Mouse (Mus musculus): Measurements from ENCODE around the gene Rabggtb. TPM values are rescaled to one million over a fixed set of nuclear protein-coding genes. Genes with fewer than 3 reads are reported as not detected.
A peak's percentile ranks its signal among the peaks of the same experiment; 100 is the strongest.

The Rabggtb gene
- polyA plus RNA-seq, 1 experiment, result 50.9 TPM

GRCm38 (mm10) chr3:153940021-153940420, 27.2 kb upstream of the Rabggtb start:
- TF ChIP-seq POLR2A (IDR thresholded peaks at IDR 0.05; ENCODE audit: low read depth, low read length) (no peak), CTCF (conservative IDR thresholded peaks at IDR 0.05; ENCODE audit: insufficient read depth, insufficient read length, low read depth, low read length) (no peak)
- Histone ChIP-seq H3K27me3 (replicated peaks; ENCODE audit: control insufficient read depth, insufficient read depth, low read length) (no peaks in the 10 kb centered on the region), H3K4me3 (ENCODE audit: insufficient read depth, low read depth, low read length) (no peak overlapping the region), H3K36me3 (ENCODE audit: control insufficient read depth, insufficient read depth, low read length) (peaks cover 3% of the 10 kb centered on the region), H3K27ac (ENCODE audit: insufficient read depth, low read depth, low read length) (no peak overlapping the region), H3K4me1 (ENCODE audit: control insufficient read depth, insufficient read depth, low read length) (peaks cover 10% of the 10 kb centered on the region)
- no peak for DNase-seq
- WGBS, result 83% methylated on average over 8 of the region's 8 CpGs

- H3K36me3 ChIP-seq (ENCODE audit: control insufficient read depth, insufficient read depth, low read length), result peaks cover 5% of the 10 kb centered on the region
- H3K27me3 ChIP-seq (replicated peaks; ENCODE audit: control insufficient read depth, insufficient read depth, low read length), result no peaks in the 10 kb centered on the region
- H3K4me1 ChIP-seq (ENCODE audit: control insufficient read depth, insufficient read depth, low read length), result peaks cover 3% of the 10 kb centered on the region; the same call in 1 of the 2 replicates
- WGBS, result 62% methylated on average over 17 of the region's 17 CpGs
- H3K4me3 ChIP-seq (ENCODE audit: insufficient read depth, low read depth, low read length), result no peak overlapping the region
- peak; percentile 80 for DNase-seq
- TF ChIP-seq CTCF (conservative IDR thresholded peaks at IDR 0.05; ENCODE audit: insufficient read depth, insufficient read length, low read depth, low read length) (no peak), POLR2A (IDR thresholded peaks at IDR 0.05; ENCODE audit: low read depth, low read length) (no peak)
- H3K27ac ChIP-seq (ENCODE audit: insufficient read depth, low read depth, low read length), result no peak overlapping the region
These were observed 24.5 kb upstream of the Rabggtb start for GRCm38 (mm10) chr3:153937116-153937810.

- WGBS, result 56% methylated on average over 9 of the region's 9 CpGs
- Histone ChIP-seq H3K4me1 (ENCODE audit: control insufficient read depth, insufficient read depth, low read length) (peaks cover 3% of the 10 kb centered on the region; the same call in 1 of the 2 replicates), H3K36me3 (ENCODE audit: control insufficient read depth, insufficient read depth, low read length) (peaks cover 5% of the 10 kb centered on the region), H3K27me3 (replicated peaks; ENCODE audit: control insufficient read depth, insufficient read depth, low read length) (no peaks in the 10 kb centered on the region), H3K4me3 (ENCODE audit: insufficient read depth, low read depth, low read length) (no peak overlapping the region), H3K27ac (ENCODE audit: insufficient read depth, low read depth, low read length) (no peak overlapping the region)
- DNase-seq, result no peak
- no peak for TF ChIP-seq CTCF (conservative IDR thresholded peaks at IDR 0.05; ENCODE audit: insufficient read depth, insufficient read length, low read depth, low read length)
- TF ChIP-seq POLR2A (IDR thresholded peaks at IDR 0.05; ENCODE audit: low read depth, low read length), result no peak
These were observed 23.1 kb upstream of the Rabggtb start for GRCm38 (mm10) chr3:153935878-153936277.

GRCm38 (mm10) chr3:153932461-153932860, 19.7 kb upstream of the Rabggtb start:
- Histone ChIP-seq H3K4me3 (ENCODE audit: insufficient read depth, low read depth, low read length) (no peak overlapping the region), H3K27ac (ENCODE audit: insufficient read depth, low read depth, low read length) (no peak overlapping the region), H3K27me3 (replicated peaks; ENCODE audit: control insufficient read depth, insufficient read depth, low read length) (no peaks in the 10 kb centered on the region), H3K4me1 (ENCODE audit: control insufficient read depth, insufficient read depth, low read length) (peaks cover 3% of the 10 kb centered on the region; the same call in 1 of the 2 replicates), H3K36me3 (ENCODE audit: control insufficient read depth, insufficient read depth, low read length) (peaks cover 5% of the 10 kb centered on the region; the same call in 1 of the 2 replicates)
- 92% methylated on average over 5 of the region's 5 CpGs for WGBS
- no peak for DNase-seq
- TF ChIP-seq CTCF (conservative IDR thresholded peaks at IDR 0.05; ENCODE audit: insufficient read depth, insufficient read length, low read depth, low read length), result no peak
- no peak for TF ChIP-seq POLR2A (IDR thresholded peaks at IDR 0.05; ENCODE audit: low read depth, low read length)

- no peak for DNase-seq
- Histone ChIP-seq H3K36me3 (ENCODE audit: control insufficient read depth, insufficient read depth, low read length) (peaks cover 8% of the 10 kb centered on the region; the same call in 1 of the 2 replicates), H3K27me3 (replicated peaks; ENCODE audit: control insufficient read depth, insufficient read depth, low read length) (no peaks in the 10 kb centered on the region), H3K4me3 (ENCODE audit: insufficient read depth, low read depth, low read length) (no peak overlapping the region), H3K27ac (ENCODE audit: insufficient read depth, low read depth, low read length) (no peak overlapping the region), H3K4me1 (ENCODE audit: control insufficient read depth, insufficient read depth, low read length) (no peaks in the 10 kb centered on the region)
- TF ChIP-seq POLR2A (IDR thresholded peaks at IDR 0.05; ENCODE audit: low read depth, low read length) (no peak), CTCF (conservative IDR thresholded peaks at IDR 0.05; ENCODE audit: insufficient read depth, insufficient read length, low read depth, low read length) (no peak)
- 83% methylated on average over 11 of the region's 11 CpGs for WGBS
These were observed 16.7 kb upstream of the Rabggtb start for GRCm38 (mm10) chr3:153929526-153929925.

- WGBS, result 87% methylated on average over 7 of the region's 7 CpGs
- TF ChIP-seq POLR2A (IDR thresholded peaks at IDR 0.05; ENCODE audit: low read depth, low read length) (no peak), CTCF (conservative IDR thresholded peaks at IDR 0.05; ENCODE audit: insufficient read depth, insufficient read length, low read depth, low read length) (peak; percentile 24; the same call in 1 of the 2 replicates)
- Histone ChIP-seq H3K27ac (ENCODE audit: insufficient read depth, low read depth, low read length) (no peak overlapping the region), H3K27me3 (replicated peaks; ENCODE audit: control insufficient read depth, insufficient read depth, low read length) (no peaks in the 10 kb centered on the region), H3K36me3 (ENCODE audit: control insufficient read depth, insufficient read depth, low read length) (peaks cover 8% of the 10 kb centered on the region), H3K4me3 (ENCODE audit: insufficient read depth, low read depth, low read length) (no peak overlapping the region), H3K4me1 (ENCODE audit: control insufficient read depth, insufficient read depth, low read length) (no peaks in the 10 kb centered on the region)
- no peak for DNase-seq
These were observed 13.5 kb upstream of the Rabggtb start for GRCm38 (mm10) chr3:153926333-153926732.

GRCm38 (mm10) chr3:153921147-153921910, 8.5 kb upstream of the Rabggtb start:
- peaks cover 6% of the 10 kb centered on the region; the same call in 1 of the 2 replicates for H3K4me1 ChIP-seq (ENCODE audit: control insufficient read depth, insufficient read depth, low read length)
- H3K27me3 ChIP-seq (replicated peaks; ENCODE audit: control insufficient read depth, insufficient read depth, low read length), result no peaks in the 10 kb centered on the region
- no peak for DNase-seq
- 88% methylated on average over 10 of the region's 10 CpGs for WGBS
- H3K36me3 ChIP-seq (ENCODE audit: control insufficient read depth, insufficient read depth, low read length), result peaks cover 9% of the 10 kb centered on the region
- no peak for TF ChIP-seq CTCF (conservative IDR thresholded peaks at IDR 0.05; ENCODE audit: insufficient read depth, insufficient read length, low read depth, low read length)
- no peak overlapping the region for H3K27ac ChIP-seq (ENCODE audit: insufficient read depth, low read depth, low read length)
- no peak overlapping the region for H3K4me3 ChIP-seq (ENCODE audit: insufficient read depth, low read depth, low read length)
